Comparison of ENCODE assay signal across 15 mouse cellular contexts in genomic region chr8:121445027-121445471, GRCm38 (mm10).
DNase-seq lines count a peak whose midpoint lies in the region; ATAC-seq and TF ChIP-seq lines count a peak whose summit lies in the region.
"Had no signal": no experiment of that assay in that cellular context is flagged by ENCODE, and none has a peak within 500 bp of the region (broad histone marks: within the 10 kb centered on the region; RNA-seq: fewer than 3 reads in every experiment).

No protein-coding gene starts in this region.

- H3K4me1 ChIP-seq in forebrain, postnatal 0 days (ENCODE audit: insufficient read depth), result no peaks in the 10 kb centered on the region
- H3K4me1 ChIP-seq in forebrain, embryonic 13.5 days, result no peaks in the 10 kb centered on the region
- H3K4me1 ChIP-seq in liver, embryonic 12.5 days, result no peaks in the 10 kb centered on the region
- H3K4me1 ChIP-seq: hindbrain, embryonic 13.5 days; megakaryocyte, embryonic 14.5 days had no signal

- H3K27me3 ChIP-seq in forebrain, postnatal 0 days (ENCODE audit: insufficient read depth, low read length), result no peaks in the 10 kb centered on the region
- no peaks in the 10 kb centered on the region for H3K27me3 ChIP-seq in forebrain, embryonic 13.5 days
- H3K27me3 ChIP-seq in liver, embryonic 12.5 days (replicated peaks), result no peaks in the 10 kb centered on the region
- H3K27me3 ChIP-seq: embryonic facial prominence, embryonic 15.5 days; hindbrain, embryonic 13.5 days had no signal

- H3K36me3 ChIP-seq in forebrain, postnatal 0 days (ENCODE audit: insufficient read depth), result no peaks in the 10 kb centered on the region
- no peaks in the 10 kb centered on the region for H3K36me3 ChIP-seq in forebrain, embryonic 13.5 days (ENCODE audit: poor library complexity, severe bottlenecking)
- no peaks in the 10 kb centered on the region for H3K36me3 ChIP-seq in liver, embryonic 12.5 days
- H3K36me3 ChIP-seq: embryonic facial prominence, embryonic 15.5 days; heart, embryonic 13.5 days; hindbrain, embryonic 13.5 days had no signal

- ATAC-seq in forebrain, postnatal 0 days, result 0 out of 2 replicates have a peak, but pooled peaks have one; percentile 18
- no peak for ATAC-seq in forebrain, embryonic 13.5 days
- ATAC-seq in inflammation-experienced regulatory T-cells, adult 6 months, result no peak
- ATAC-seq in liver, embryonic 12.5 days, result no peak

- TF ChIP-seq CTCF in forebrain, postnatal 0 days (IDR thresholded peaks at IDR 0.05; ENCODE audit: low read depth), result no peak

- H3K9me3 ChIP-seq in forebrain, postnatal 0 days (ENCODE audit: low read length), result no peaks in the 10 kb centered on the region
- H3K9me3 ChIP-seq in forebrain, embryonic 13.5 days (replicated peaks), result no peaks in the 10 kb centered on the region
- no peaks in the 10 kb centered on the region for H3K9me3 ChIP-seq in liver, embryonic 12.5 days (replicated peaks)
- H3K9me3 ChIP-seq: embryonic facial prominence, embryonic 15.5 days; heart, embryonic 13.5 days; hindbrain, embryonic 13.5 days; megakaryocyte, embryonic 14.5 days had no signal

- no peak overlapping the region for H3K4me2 ChIP-seq in forebrain, postnatal 0 days (ENCODE audit: low read depth)
- no peak overlapping the region for H3K4me2 ChIP-seq in forebrain, embryonic 13.5 days
- no peak overlapping the region for H3K4me2 ChIP-seq in liver, embryonic 12.5 days
- H3K4me2 ChIP-seq: embryonic facial prominence, embryonic 15.5 days; heart, embryonic 13.5 days; hindbrain, embryonic 13.5 days had no signal

- 77% methylated on average over 10 of the region's 10 CpGs for WGBS in forebrain, postnatal 0 days
- 90% methylated on average over 10 of the region's 10 CpGs for WGBS in forebrain, embryonic 13.5 days
- 75% methylated on average over 10 of the region's 10 CpGs for WGBS in liver, embryonic 12.5 days (ENCODE audit: insufficient replicate concordance)

- no peak overlapping the region for H3K27ac ChIP-seq in forebrain, postnatal 0 days (ENCODE audit: low read depth, low read length)
- H3K27ac ChIP-seq in forebrain, embryonic 13.5 days, result no peak overlapping the region
- no peak overlapping the region for H3K27ac ChIP-seq in liver, embryonic 12.5 days
- H3K27ac ChIP-seq: embryonic facial prominence, embryonic 15.5 days; heart, embryonic 13.5 days; hindbrain, embryonic 13.5 days had no signal

- DNase-seq in forebrain, postnatal 0 days, result no peak
- peak; percentile 57 for DNase-seq in 3T3-L1 (ENCODE audit: low read depth, low spot score)
- peak; percentile 84 for DNase-seq in brain, adult 2 months (ENCODE audit: low read depth, low spot score)
- peak; percentile 21 to 73 for DNase-seq in left cerebral cortex, adult 8-10 months (ENCODE audit: low spot score in 2 of 2)
- DNase-seq in thymus, postnatal 0 days (ENCODE audit: low spot score), result no peak
- DNase-seq: cerebellum, adult 8-10 months; gastrocnemius, postnatal 10 days; kidney, adult 9 months had no signal

- no peak overlapping the region for H3K4me3 ChIP-seq in forebrain, postnatal 0 days (ENCODE audit: low read depth, low read length)
- no peak overlapping the region for H3K4me3 ChIP-seq in forebrain, embryonic 13.5 days
- H3K4me3 ChIP-seq in liver, embryonic 12.5 days, result no peak overlapping the region
- H3K4me3 ChIP-seq: embryonic facial prominence, embryonic 15.5 days; heart, embryonic 13.5 days; hindbrain, embryonic 13.5 days; megakaryocyte, embryonic 14.5 days had no signal

- H3K9ac ChIP-seq in forebrain, postnatal 0 days, result no peak overlapping the region
- H3K9ac ChIP-seq in forebrain, embryonic 13.5 days, result no peak overlapping the region
- no peak overlapping the region for H3K9ac ChIP-seq in liver, embryonic 12.5 days
- H3K9ac ChIP-seq: embryonic facial prominence, embryonic 15.5 days; heart, embryonic 13.5 days; hindbrain, embryonic 13.5 days had no signal

Comparison
In these comparisons a context has a peak if more than half of its experiments do, and no peak if none do; other contexts are left out.
1. DNase-seq: peak in 3T3-L1 (single experiment), brain, adult 2 months (single experiment) and left cerebral cortex, adult 8-10 months (2 of 2); none in forebrain, postnatal 0 days (single experiment) and thymus, postnatal 0 days (single experiment).